Mouse (Mus musculus): ENCODE measurements around the gene Adamts18.
"Not testable (repeated sequence)": the region's sequence is repeated elsewhere in the genome, so short reads cannot be mapped to it uniquely, and the experiment has no call there.

Adamts18 gene

DNA sequence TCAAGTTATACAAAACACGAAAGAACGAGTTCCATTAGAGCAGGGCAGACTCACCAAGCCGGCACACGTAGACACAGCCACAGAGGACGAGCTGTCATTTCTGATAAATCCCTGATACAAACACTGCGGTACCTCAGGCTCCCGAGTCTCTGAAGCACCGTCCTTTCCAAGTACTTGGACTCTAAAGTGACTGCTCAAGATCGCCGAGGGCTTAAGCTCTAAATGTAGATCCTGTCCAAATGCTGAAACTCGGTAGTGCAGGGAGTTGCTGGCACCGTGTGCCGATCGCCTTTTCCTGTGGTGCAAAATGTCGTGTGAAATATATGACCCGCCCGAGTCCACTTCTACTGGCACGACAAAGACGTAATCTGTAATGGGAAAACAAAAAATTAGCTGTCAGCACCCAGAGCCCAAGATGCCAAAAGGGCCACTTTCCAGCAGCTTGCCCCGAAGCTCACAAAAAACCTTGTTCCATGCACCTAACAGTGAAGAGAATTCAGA is 3.7 kb downstream of the Adamts18 start:
- no peak for DNase-seq (ENCODE audit: low read depth, low spot score)

DNA sequence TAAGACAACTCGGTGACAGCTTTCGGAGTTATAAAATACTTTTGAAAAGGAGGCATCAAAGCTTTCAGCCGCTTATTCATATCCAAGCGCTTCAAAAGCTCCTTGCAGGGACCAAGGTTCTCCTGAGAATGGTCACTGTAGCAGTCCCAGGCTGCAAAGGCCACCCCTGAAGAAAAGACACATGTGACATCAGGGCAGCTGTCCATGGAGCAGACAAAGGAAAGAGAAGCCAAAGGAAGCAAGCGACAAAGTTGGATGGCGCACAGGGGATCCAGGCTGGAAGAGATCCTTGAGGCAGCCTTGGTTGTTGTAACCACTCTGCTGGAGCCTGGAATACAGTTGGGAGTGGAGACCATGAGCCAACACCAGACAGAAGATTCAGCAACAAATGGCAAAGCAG is 10.3 kb downstream of the Adamts18 start:
- no peak for DNase-seq (ENCODE audit: low read depth, low spot score)

DNA sequence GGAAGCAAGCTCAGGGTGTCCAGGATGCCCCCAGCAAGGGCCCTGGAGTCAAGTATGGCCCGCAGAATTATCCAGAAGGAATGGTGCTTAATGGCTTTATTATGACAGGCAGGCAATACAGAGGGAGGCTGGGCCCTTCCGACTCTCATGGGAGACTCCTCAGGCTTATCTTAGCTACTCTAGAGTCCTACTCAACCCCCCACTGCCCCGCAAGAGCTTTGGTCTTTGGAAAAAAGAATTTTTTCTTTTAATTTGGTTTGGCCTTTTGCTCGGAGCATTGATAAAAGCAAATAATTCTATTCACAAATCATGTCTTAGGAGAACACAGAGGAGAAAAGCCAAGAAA is 11.0 kb downstream of the Adamts18 start:
- DNase-seq (ENCODE audit: low read depth, low spot score), result no peak

DNA sequence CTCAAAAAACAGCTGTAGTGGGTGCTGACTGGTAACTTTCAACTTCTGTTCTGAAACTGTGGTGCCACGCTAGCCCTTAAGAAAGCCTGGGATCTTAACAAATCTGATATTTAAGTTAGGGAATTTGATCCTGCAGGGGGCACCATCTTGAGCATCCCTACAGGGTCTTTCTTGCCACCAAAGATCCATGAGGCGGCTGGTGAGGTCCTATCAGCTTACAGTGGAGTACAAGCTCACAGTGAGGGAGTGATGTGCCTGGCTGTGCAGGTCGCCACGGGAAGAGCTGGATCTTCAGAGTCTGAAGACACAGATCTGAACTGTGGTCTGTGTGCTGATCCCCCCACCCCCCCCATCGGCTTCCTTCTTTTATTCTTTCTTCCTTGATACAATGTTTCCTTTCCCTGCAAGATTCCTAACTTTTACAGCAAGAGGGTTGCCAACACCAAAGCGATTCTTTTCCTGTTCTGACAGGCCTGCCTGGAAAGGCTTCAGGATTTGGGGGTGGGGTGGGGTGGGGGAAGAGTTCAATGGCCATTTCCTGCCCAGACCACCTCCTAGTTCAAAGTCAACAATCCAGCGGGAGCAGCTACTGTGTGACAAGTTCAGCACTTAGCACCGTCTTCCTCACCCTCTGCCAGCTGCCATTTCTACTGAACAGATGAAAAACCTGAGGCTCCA is 11.5 kb downstream of the Adamts18 start:
- no peak for DNase-seq (ENCODE audit: low read depth, low spot score)

- DNase-seq (ENCODE audit: low read depth, low spot score), result no peak
Observed at GRCm38 (mm10) chr8:113833644-113834043, 14.9 kb downstream of the Adamts18 start.

DNA sequence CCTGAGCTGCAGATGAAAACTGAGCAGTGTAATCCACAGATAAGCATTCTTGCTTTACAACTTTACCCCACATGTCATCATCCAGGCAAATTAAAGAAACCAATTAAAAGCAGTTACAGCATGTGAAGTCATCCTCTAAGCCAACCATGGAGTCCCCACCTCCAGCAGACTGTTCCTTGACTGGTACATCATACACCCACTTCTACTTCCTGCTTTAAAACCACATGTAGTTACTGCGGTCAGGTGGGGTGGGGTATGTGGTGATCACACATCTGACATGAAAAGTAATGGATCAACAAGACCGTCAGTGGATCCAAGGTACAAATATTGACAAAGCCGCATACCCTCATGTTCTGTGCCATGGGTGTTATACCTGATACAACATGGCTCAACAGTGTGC is 21.3 kb downstream of the Adamts18 start:
- DNase-seq (ENCODE audit: low read depth, low spot score), result no peak

GRCm38 (mm10) chr8:113820983-113821587 is 27.5 kb downstream of the Adamts18 start:
- peak; percentile 67 for DNase-seq (ENCODE audit: low read depth, low spot score)

- DNase-seq (ENCODE audit: low read depth, low spot score), result no peak
Observed at GRCm38 (mm10) chr8:113813966-113814365, 34.6 kb downstream of the Adamts18 start.

- DNase-seq (ENCODE audit: low read depth, low spot score), result no peak
Observed at GRCm38 (mm10) chr8:113811521-113811920, 37.0 kb downstream of the Adamts18 start.

DNA sequence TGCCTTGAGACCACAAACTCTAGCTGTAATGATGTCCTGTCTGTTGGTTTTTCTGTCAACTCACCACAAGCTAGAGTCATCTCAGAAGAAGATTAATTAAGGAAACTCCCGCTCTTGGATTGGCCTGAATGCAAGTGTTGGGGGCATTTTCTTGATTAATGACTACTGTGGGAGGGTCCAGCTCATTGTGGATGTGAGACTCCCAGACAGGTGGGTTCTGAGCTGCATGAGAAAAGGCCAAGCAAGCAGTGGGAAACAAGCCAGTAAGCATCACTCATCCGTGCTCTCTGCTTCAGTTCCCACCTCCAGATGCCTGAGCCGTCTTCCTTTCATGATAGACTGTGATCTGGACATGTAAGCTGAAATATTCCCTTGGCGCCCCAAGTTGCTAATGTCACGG is 38.6 kb downstream of the Adamts18 start:
- no peak for DNase-seq (ENCODE audit: low read depth, low spot score)

GRCm38 (mm10) chr8:113803830-113804611 is 44.5 kb downstream of the Adamts18 start:
- no peak for DNase-seq (ENCODE audit: low read depth, low spot score)

- DNase-seq (ENCODE audit: low read depth, low spot score), result no peak
Observed at GRCm38 (mm10) chr8:113801551-113801950, 47.0 kb downstream of the Adamts18 start.

DNA sequence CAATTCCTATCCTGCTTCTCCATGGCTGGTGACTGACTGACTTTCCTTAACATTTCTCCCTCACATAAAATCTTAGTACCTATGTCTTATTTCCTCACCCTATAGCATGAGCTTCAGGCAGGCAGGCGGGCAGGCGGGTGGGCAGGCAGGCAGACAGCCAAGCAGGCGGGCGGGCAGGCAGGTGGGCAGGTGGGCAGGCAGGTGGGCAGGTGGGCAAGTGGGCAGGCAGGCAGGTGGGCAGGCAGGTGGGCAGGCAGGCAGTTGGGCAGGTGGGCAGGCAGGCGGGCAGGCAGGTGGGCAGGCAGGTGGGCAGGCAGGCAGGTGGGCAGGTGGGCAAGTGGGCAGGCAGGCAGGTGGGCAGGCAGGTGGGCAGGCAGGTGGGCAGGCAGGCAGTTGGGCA is 48.0 kb downstream of the Adamts18 start:
- not testable (repeated sequence) for DNase-seq (ENCODE audit: low read depth, low spot score)

- DNase-seq (ENCODE audit: low read depth, low spot score), result no peak
Observed at GRCm38 (mm10) chr8:113799550-113799949, 49.0 kb downstream of the Adamts18 start.

GRCm38 (mm10) chr8:113791856-113792255 is 56.7 kb downstream of the Adamts18 start:
- DNase-seq (ENCODE audit: low read depth, low spot score), result peak; percentile 78

DNA sequence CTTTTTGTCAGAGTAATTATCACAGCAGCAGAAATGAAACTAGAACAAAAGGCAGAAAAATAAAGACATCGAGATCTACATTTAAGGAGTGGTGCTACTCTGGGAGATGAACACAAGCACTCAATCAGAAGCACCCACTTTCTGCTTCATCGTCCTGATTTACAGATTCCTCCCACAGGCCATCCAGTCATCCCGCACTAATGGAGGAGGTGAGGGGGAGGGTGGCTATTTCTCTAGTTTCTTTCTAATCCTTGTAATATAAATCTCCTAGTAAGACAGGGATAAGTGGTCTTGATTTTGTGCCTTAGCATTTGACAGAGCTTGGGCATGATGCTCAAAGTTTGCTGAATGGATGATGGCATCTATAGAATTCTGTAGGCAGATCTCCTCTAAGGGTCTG is 57.5 kb downstream of the Adamts18 start:
- no peak for DNase-seq (ENCODE audit: low read depth, low spot score)

- no peak for DNase-seq (ENCODE audit: low read depth, low spot score)
Observed at GRCm38 (mm10) chr8:113783711-113784110, 64.8 kb downstream of the Adamts18 start.

DNA sequence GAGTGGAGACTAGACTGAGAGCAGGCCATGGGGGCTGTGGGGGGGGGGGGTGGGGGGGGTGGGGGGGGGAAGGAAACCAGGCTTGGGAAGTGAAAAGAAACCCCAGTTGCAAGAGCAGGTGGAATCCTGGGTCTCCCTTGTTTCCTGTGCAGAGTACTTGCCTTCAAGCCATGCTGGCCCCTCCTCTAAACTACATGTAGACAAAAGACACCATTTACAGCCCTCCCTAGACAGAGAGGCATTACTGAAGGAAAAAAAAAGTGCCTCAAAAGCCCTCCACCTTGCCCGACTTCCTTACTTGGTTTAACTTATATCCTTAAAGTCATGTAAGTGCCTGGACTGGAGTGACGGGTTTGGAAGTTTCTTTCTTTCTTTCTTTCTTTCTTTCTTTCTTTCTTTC is 67.0 kb downstream of the Adamts18 start:
- DNase-seq (ENCODE audit: low read depth, low spot score), result no peak

GRCm38 (mm10) chr8:113775361-113775760 is 73.2 kb downstream of the Adamts18 start:
- no peak for DNase-seq (ENCODE audit: low read depth, low spot score)

- DNase-seq (ENCODE audit: low read depth, low spot score), result no peak
Observed at GRCm38 (mm10) chr8:113768861-113769410, 79.6 kb downstream of the Adamts18 start.

DNA sequence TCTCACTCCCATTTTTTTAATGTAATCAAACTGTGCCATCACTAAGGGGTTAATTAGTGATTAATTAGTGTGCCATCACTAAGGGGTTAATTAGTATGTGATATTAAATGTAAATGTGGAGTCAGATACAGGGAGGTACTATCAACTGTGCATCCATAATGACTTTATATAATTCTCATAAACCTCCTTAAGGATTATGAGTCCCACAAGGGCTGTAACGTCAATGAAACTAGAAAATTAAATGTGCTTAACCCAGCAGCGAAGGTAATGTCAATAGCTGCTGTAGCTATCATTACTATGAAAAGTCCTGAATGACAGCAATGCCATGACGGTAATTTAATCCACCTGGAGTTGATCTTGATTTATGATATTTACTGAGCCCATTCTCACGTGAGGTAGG is 83.4 kb downstream of the Adamts18 start:
- DNase-seq (ENCODE audit: low read depth, low spot score), result no peak

- peak; percentile 54 for DNase-seq (ENCODE audit: low read depth, low spot score)
Observed at GRCm38 (mm10) chr8:113763592-113764355, 84.8 kb downstream of the Adamts18 start.
